Mouse (Mus musculus): ENCODE measurements around the gene Crot.

DNA sequence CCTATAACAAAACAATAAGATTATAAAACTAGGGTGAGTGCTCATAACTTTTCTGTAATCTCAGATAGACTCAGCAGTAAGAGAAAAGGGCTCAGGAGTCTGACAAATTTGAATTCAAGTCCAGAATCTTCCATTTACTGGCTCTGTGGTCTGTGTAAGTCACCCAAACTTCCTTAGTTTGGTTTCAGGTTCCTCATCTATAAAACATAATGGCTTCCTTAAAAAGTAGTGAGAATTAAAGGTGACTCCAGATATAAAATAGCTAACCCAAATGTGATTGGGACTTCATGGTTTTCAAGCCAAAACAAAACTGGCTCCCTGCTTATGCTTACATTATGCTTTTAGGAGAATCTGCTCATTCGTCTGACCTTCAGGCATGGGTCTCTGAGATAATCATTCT is 35.5 kb upstream of the Crot start:
- TF ChIP-seq GATA1 (IDR thresholded peaks at IDR 0.05; ENCODE audit: low read length) (no peak), TAL1 (IDR thresholded peaks at IDR 0.05; ENCODE audit: low read length) (no peak)

Measured in erythroblast, embryonic 14.5 days (primary cell).